Mouse (Mus musculus): Measurements from ENCODE around the gene Txlnb. TPM values are rescaled to one million over a fixed set of nuclear protein-coding genes. Genes with fewer than 3 reads are reported as not detected.

The Txlnb gene
- total RNA-seq, 2 experiments from 2014 or later = 0.34 to 0.39 TPM

Other genes starting within 250 kb of the Txlnb start
- gene Cited2, start 73.0 kb upstream of the Txlnb start, total RNA-seq (2021) = 10 to 100 TPM; 45.0 to 49.2 TPM
- 10 to 100 TPM; 25.1 to 26.0 TPM for gene Heca, start 151.8 kb downstream of the Txlnb start, total RNA-seq (2021)
- gene Abracl, start 227.1 kb downstream of the Txlnb start, total RNA-seq (2021) = 10 to 100 TPM; 13.3 to 15.0 TPM